Mouse (Mus musculus): ENCODE data around the gene Lrg1. TPM values are rescaled to one million over a fixed set of nuclear protein-coding genes. Genes with fewer than 3 reads are reported as not detected.

Gene Lrg1
- polyA plus RNA-seq, 1 experiment: 0.18 TPM

GRCm38 (mm10) chr17:56148790-56149618 lies 27.2 kb upstream of the Lrg1 start:
- no peak for TF ChIP-seq POLR2A (IDR thresholded peaks at IDR 0.05; ENCODE audit: borderline replicate concordance, extremely low read depth, insufficient read depth, insufficient read length, poor library complexity, severe bottlenecking)
- TF ChIP-seq CTCF (IDR thresholded peaks at IDR 0.05; ENCODE audit: borderline replicate concordance, extremely low read depth, insufficient read depth, insufficient read length): no peak
- peak; percentile 29 for DNase-seq (ENCODE audit: low read depth)

- TF ChIP-seq CTCF (IDR thresholded peaks at IDR 0.05; ENCODE audit: borderline replicate concordance, extremely low read depth, insufficient read depth, insufficient read length): no peak
- TF ChIP-seq POLR2A (IDR thresholded peaks at IDR 0.05; ENCODE audit: borderline replicate concordance, extremely low read depth, insufficient read depth, insufficient read length, poor library complexity, severe bottlenecking): no peak
- DNase-seq (ENCODE audit: low read depth): no peak
These were observed 26.5 kb upstream of the Lrg1 start for GRCm38 (mm10) chr17:56148280-56148679.

GRCm38 (mm10) chr17:56147420-56147819 lies 25.6 kb upstream of the Lrg1 start:
- no peak for DNase-seq (ENCODE audit: low read depth)
- TF ChIP-seq POLR2A (IDR thresholded peaks at IDR 0.05; ENCODE audit: borderline replicate concordance, extremely low read depth, insufficient read depth, insufficient read length, poor library complexity, severe bottlenecking): no peak
- no peak for TF ChIP-seq CTCF (IDR thresholded peaks at IDR 0.05; ENCODE audit: borderline replicate concordance, extremely low read depth, insufficient read depth, insufficient read length)

- DNase-seq (ENCODE audit: low read depth): no peak
- TF ChIP-seq POLR2A (IDR thresholded peaks at IDR 0.05; ENCODE audit: borderline replicate concordance, extremely low read depth, insufficient read depth, insufficient read length, poor library complexity, severe bottlenecking): no peak
- no peak for TF ChIP-seq CTCF (IDR thresholded peaks at IDR 0.05; ENCODE audit: borderline replicate concordance, extremely low read depth, insufficient read depth, insufficient read length)
These were observed 24.3 kb upstream of the Lrg1 start for GRCm38 (mm10) chr17:56146131-56146530.

- DNase-seq (ENCODE audit: low read depth): no peak
- TF ChIP-seq CTCF (IDR thresholded peaks at IDR 0.05; ENCODE audit: borderline replicate concordance, extremely low read depth, insufficient read depth, insufficient read length): no peak
- no peak for TF ChIP-seq POLR2A (IDR thresholded peaks at IDR 0.05; ENCODE audit: borderline replicate concordance, extremely low read depth, insufficient read depth, insufficient read length, poor library complexity, severe bottlenecking)
These were observed 22.7 kb upstream of the Lrg1 start for GRCm38 (mm10) chr17:56144546-56144945.

GRCm38 (mm10) chr17:56141702-56142605 lies 20.2 kb upstream of the Lrg1 start:
- TF ChIP-seq CTCF (IDR thresholded peaks at IDR 0.05; ENCODE audit: borderline replicate concordance, extremely low read depth, insufficient read depth, insufficient read length): no peak
- TF ChIP-seq POLR2A (IDR thresholded peaks at IDR 0.05; ENCODE audit: borderline replicate concordance, extremely low read depth, insufficient read depth, insufficient read length, poor library complexity, severe bottlenecking): no peak
- peak; percentile 70 for DNase-seq (ENCODE audit: low read depth)

- peak; percentile 86 for DNase-seq (ENCODE audit: low read depth)
- TF ChIP-seq POLR2A (IDR thresholded peaks at IDR 0.05; ENCODE audit: borderline replicate concordance, extremely low read depth, insufficient read depth, insufficient read length, poor library complexity, severe bottlenecking) (peak; percentile 50; the same call in 1 of the 2 replicates), CTCF (IDR thresholded peaks at IDR 0.05; ENCODE audit: borderline replicate concordance, extremely low read depth, insufficient read depth, insufficient read length) (no peak)
These were observed 18.2 kb upstream of the Lrg1 start, which contains the start of gene Sema6b for GRCm38 (mm10) chr17:56139858-56140595. Sema6b (minus strand) TSS chr17:56140343.

GRCm38 (mm10) chr17:56139355-56139754 lies 17.6 kb upstream of the Lrg1 start:
- no peak for TF ChIP-seq CTCF (IDR thresholded peaks at IDR 0.05; ENCODE audit: borderline replicate concordance, extremely low read depth, insufficient read depth, insufficient read length)
- no peak for TF ChIP-seq POLR2A (IDR thresholded peaks at IDR 0.05; ENCODE audit: borderline replicate concordance, extremely low read depth, insufficient read depth, insufficient read length, poor library complexity, severe bottlenecking)
- peak; percentile 44 for DNase-seq (ENCODE audit: low read depth)

GRCm38 (mm10) chr17:56137839-56138613 lies 16.2 kb upstream of the Lrg1 start:
- no peak for DNase-seq (ENCODE audit: low read depth)
- TF ChIP-seq CTCF (IDR thresholded peaks at IDR 0.05; ENCODE audit: borderline replicate concordance, extremely low read depth, insufficient read depth, insufficient read length): no peak
- TF ChIP-seq POLR2A (IDR thresholded peaks at IDR 0.05; ENCODE audit: borderline replicate concordance, extremely low read depth, insufficient read depth, insufficient read length, poor library complexity, severe bottlenecking): no peak

GRCm38 (mm10) chr17:56136558-56136957 lies 14.8 kb upstream of the Lrg1 start:
- no peak for TF ChIP-seq CTCF (IDR thresholded peaks at IDR 0.05; ENCODE audit: borderline replicate concordance, extremely low read depth, insufficient read depth, insufficient read length)
- TF ChIP-seq POLR2A (IDR thresholded peaks at IDR 0.05; ENCODE audit: borderline replicate concordance, extremely low read depth, insufficient read depth, insufficient read length, poor library complexity, severe bottlenecking): no peak
- no peak for DNase-seq (ENCODE audit: low read depth)

Data from brain, embryonic 14.5 days (tissue).